Comparison of ENCODE assay signal across 23 mouse cellular contexts in the genomic region with DNA sequence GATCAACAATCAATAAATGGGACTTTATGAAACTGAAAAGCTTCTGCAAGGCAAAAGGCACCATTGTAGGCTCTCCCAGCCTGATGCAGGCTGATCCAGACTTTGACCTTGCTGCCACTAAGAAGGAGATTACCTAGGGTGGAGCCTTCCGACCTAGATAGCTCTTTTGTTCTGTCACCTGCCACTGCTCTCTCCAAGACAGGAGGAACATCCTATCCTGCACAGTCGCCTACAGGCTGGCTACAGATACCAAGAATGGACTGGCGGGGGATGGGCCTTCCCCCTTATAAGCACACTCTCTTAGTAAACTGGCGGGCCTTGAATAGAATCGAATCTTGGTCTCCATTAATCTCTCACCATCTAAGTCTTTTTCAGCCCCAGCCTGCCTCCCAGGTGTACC. TPM values are rescaled to one million over a fixed set of nuclear protein-coding genes. Genes with fewer than 3 reads are reported as not detected.
DNase-seq lines count a peak whose midpoint lies in the region; TF ChIP-seq lines count a peak whose summit lies in the region.
"Not testable (repeated sequence)": the region's sequence is repeated elsewhere in the genome, so short reads cannot be mapped to it uniquely, and the experiment has no call there.
"Had no signal": no experiment of that assay in that cellular context is flagged by ENCODE, and none has a peak within 500 bp of the region (broad histone marks: within the 10 kb centered on the region; RNA-seq: fewer than 3 reads in every experiment).

No protein-coding gene starts in this region.

- DNase-seq in ES-CJ7 (ENCODE audit: low read depth, low spot score) (peak; percentile 84), ES-E14 (ENCODE audit: low read depth, low spot score) (peak; percentile 24), R1 (ENCODE audit: low read depth, low spot score) (peak; percentile 66), WW6 (ENCODE audit: low read depth, low spot score) (peak; percentile 22), ZHBTc4 (ENCODE audit: low read depth, low spot score) (peak; percentile 77)

- not testable (repeated sequence) for TF ChIP-seq POLR2A in ES-Bruce4 (IDR thresholded peaks at IDR 0.05; ENCODE audit: insufficient read depth, low read length)

- in situ Hi-C loops in ES-E14 (cut with MboI; ENCODE audit: low sequenced_read_pairs in 2 of 2, unreplicated experiment in 2 of 2), result not testable (repeated sequence)

- H3K4me1 ChIP-seq in ES-Bruce4 (ENCODE audit: control insufficient read depth, insufficient read depth, low read length); ES-E14 (ENCODE audit: control insufficient read depth in 2 of 2, insufficient read depth in 2 of 2, low read length in 2 of 2, poor library complexity in 1 of 2): not testable (repeated sequence)

- H3K27me3 ChIP-seq in ES-Bruce4 (ENCODE audit: control insufficient read depth, insufficient read depth, low read length, poor library complexity, severe bottlenecking), result not testable (repeated sequence)

- peak; percentile 75; the same call in 1 of the 2 replicates for TF ChIP-seq EP300 in ES-Bruce4 (IDR thresholded peaks at IDR 0.05; ENCODE audit: insufficient read depth, low read depth, low read length)

- H3K27ac ChIP-seq in ES-Bruce4 (ENCODE audit: insufficient read depth, low read length); ES-E14 (ENCODE audit: insufficient read depth, low read depth, low read length, poor library complexity, severe bottlenecking): not testable (repeated sequence)

- not testable (repeated sequence) for H3K9ac ChIP-seq in ES-Bruce4 (ENCODE audit: low read depth, poor library complexity, severe bottlenecking); ES-E14 (ENCODE audit: insufficient read depth, low read depth, low read length, poor library complexity, severe bottlenecking)

- H3K36me3 ChIP-seq in ES-Bruce4 (ENCODE audit: control insufficient read depth, insufficient read depth, low read length, poor library complexity, severe bottlenecking); ES-E14 (ENCODE audit: control insufficient read depth, insufficient read depth, low read length, poor library complexity, severe bottlenecking): not testable (repeated sequence)

- not testable (repeated sequence) for H3K4me3 ChIP-seq in ES-Bruce4 (ENCODE audit: low read depth, low read length); ES-E14 (ENCODE audit: insufficient read depth in 1 of 2, low read depth in 1 of 2, low read length in 2 of 2, poor library complexity in 1 of 2, severe bottlenecking in 1 of 2)

- H3K9me3 ChIP-seq in ES-Bruce4 (replicated peaks; ENCODE audit: control insufficient read depth, insufficient read depth, low read length, poor library complexity, severe bottlenecking); ES-E14 (ENCODE audit: control insufficient read depth, insufficient read depth, low read depth, low read length): not testable (repeated sequence)

- not testable (repeated sequence) for TF ChIP-seq CTCF in ES-Bruce4 (IDR thresholded peaks at IDR 0.05; ENCODE audit: low read depth, low read length)

RNA-seq across cellular contexts. Expression of gene Olfr873, which starts 2.8 kb away (rescaled TPM):
- polyA plus RNA-seq in ES-Bruce4 (2011; ENCODE audit: insufficient read depth, insufficient read length, low read depth, missing spikeins), result 0.78 and 0.87 TPM in 2 replicates
- not detected in 2 replicates for total RNA-seq in ES-E14 (2012; rRNA removed)
- total RNA-seq: adrenal gland, adult 18-20 months; adrenal gland, adult 2 months; adrenal gland, adult 8-10 months; adrenal gland, postnatal 10 days; adrenal gland, postnatal 14 days; adrenal gland, postnatal 25 days; adrenal gland, postnatal 36 days; adrenal gland, postnatal 4 days; CH12.LX; MEL had no signal
- polyA plus RNA-seq: activated CD4-positive, CD25-positive, alpha-beta regulatory T cell, adult 4 months; adrenal gland, adult 2 months; brain, embryonic 14.5 days; C2C12; CD4-positive, CD25-positive, alpha-beta regulatory T cell, adult 4 months; cerebellum, adult 2 months; G1E; Patski had no signal

RNA-seq across cellular contexts. Expression of gene Olfr39, which starts 13.4 kb away (rescaled TPM):
- polyA plus RNA-seq in ES-Bruce4 (2011; ENCODE audit: insufficient read depth, insufficient read length, low read depth, missing spikeins), result not detected in 2 replicates
- not detected in 2 replicates for total RNA-seq in ES-E14 (2012; rRNA removed)
- total RNA-seq: adrenal gland, adult 18-20 months; adrenal gland, adult 2 months; adrenal gland, adult 8-10 months; adrenal gland, postnatal 10 days; adrenal gland, postnatal 14 days; adrenal gland, postnatal 25 days; adrenal gland, postnatal 36 days; adrenal gland, postnatal 4 days; CH12.LX; MEL had no signal
- polyA plus RNA-seq: activated CD4-positive, CD25-positive, alpha-beta regulatory T cell, adult 4 months; adrenal gland, adult 2 months; brain, embryonic 14.5 days; C2C12; CD4-positive, CD25-positive, alpha-beta regulatory T cell, adult 4 months; cerebellum, adult 2 months; G1E; Patski had no signal

RNA-seq across cellular contexts. Expression of gene Olfr18, which starts 40.3 kb away (rescaled TPM):
- not detected in 2 replicates for polyA plus RNA-seq in ES-Bruce4 (2011; ENCODE audit: insufficient read depth, insufficient read length, low read depth, missing spikeins)
- 0.09 and 0.21 TPM in 2 replicates for total RNA-seq in ES-E14 (2012; rRNA removed)
- total RNA-seq: adrenal gland, adult 18-20 months; adrenal gland, adult 2 months; adrenal gland, adult 8-10 months; adrenal gland, postnatal 10 days; adrenal gland, postnatal 14 days; adrenal gland, postnatal 25 days; adrenal gland, postnatal 36 days; CH12.LX; MEL had no signal
- polyA plus RNA-seq: activated CD4-positive, CD25-positive, alpha-beta regulatory T cell, adult 4 months; adrenal gland, adult 2 months; C2C12; CD4-positive, CD25-positive, alpha-beta regulatory T cell, adult 4 months; G1E; Patski had no signal

RNA-seq across cellular contexts. Expression of gene Olfr872, which starts 58.6 kb away (rescaled TPM):
- not detected in 2 replicates for polyA plus RNA-seq in ES-Bruce4 (2011; ENCODE audit: insufficient read depth, insufficient read length, low read depth, missing spikeins)
- not detected in 2 replicates for total RNA-seq in ES-E14 (2012; rRNA removed)
- total RNA-seq: adrenal gland, adult 18-20 months; adrenal gland, adult 2 months; adrenal gland, adult 8-10 months; adrenal gland, postnatal 10 days; adrenal gland, postnatal 14 days; adrenal gland, postnatal 25 days; adrenal gland, postnatal 36 days; adrenal gland, postnatal 4 days; CH12.LX; G1E; MEL had no signal
- polyA plus RNA-seq: activated CD4-positive, CD25-positive, alpha-beta regulatory T cell, adult 4 months; adrenal gland, adult 2 months; brain, embryonic 14.5 days; C2C12; CD4-positive, CD25-positive, alpha-beta regulatory T cell, adult 4 months; cerebellum, adult 2 months; G1E; Patski had no signal

Comparison
In these comparisons a context has a peak if more than half of its experiments do, and no peak if none do; other contexts are left out.
1. DNase-seq: peak in every context shown above with its lines; median percentile 84 in ES-CJ7; 77 in ZHBTc4; 66 in R1; 24 in ES-E14; 22 in WW6.